Mouse (Mus musculus) forebrain, embryonic 14.5 days (tissue): ENCODE measurements around the gene Asxl2. TPM values are rescaled to one million over a fixed set of nuclear protein-coding genes. Genes with fewer than 3 reads are reported as not detected.

Experiments used
- ATAC-seq: fragments of 200-750 bp; cut with Nextera tagmentation; 2 replicates; pipeline ENCODE4 v1.8.0; 2017; ENCODE audit warnings: mild to moderate bottlenecking, moderate library complexity
- DNase-seq: peaks from one replicate; pipeline ENCODE4 v3.0.0-alpha.2; 2015; ENCODE audit warnings: low spot score
- H3K27ac ChIP-seq: fragments of 300-500 bp; sonication (generic); 2 replicates; pipeline ENCODE4 v1.5.1; 2014; ENCODE audit warnings: low read depth, mild to moderate bottlenecking, control low read depth, low read length, moderate library complexity
- H3K27me3 ChIP-seq: fragments of 300-500 bp; sonication (generic); replicated peaks from 2 replicates; pipeline ENCODE4 v1.6.1; 2014; ENCODE audit warnings: low read length, control low read depth, mixed read lengths; ENCODE audit not compliant: control insufficient read depth, insufficient read depth
- H3K36me3 ChIP-seq: fragments of 300-500 bp; sonication (generic); 2 replicates; pipeline ENCODE4 v1.6.1; 2014; ENCODE audit warnings: low read length, control low read depth; ENCODE audit not compliant: control insufficient read depth, insufficient read depth
- H3K4me1 ChIP-seq: fragments of 300-500 bp; sonication (generic); 2 replicates; pipeline ENCODE4 v1.6.1; 2014; ENCODE audit warnings: antibody characterized with exemption, low read length, control low read depth; ENCODE audit not compliant: control insufficient read depth, insufficient read depth
- H3K4me2 ChIP-seq: fragments of 300-500 bp; sonication (generic); 2 replicates; pipeline ENCODE4 v1.6.1; 2014; ENCODE audit warnings: mild to moderate bottlenecking, control low read depth, low read length
- H3K4me3 ChIP-seq: fragments of 300-500 bp; sonication (generic); 2 replicates; pipeline ENCODE4 v1.5.1; 2014; ENCODE audit warnings: low read depth, low read length, control low read depth
- H3K9ac ChIP-seq: fragments of 300-500 bp; sonication (generic); 2 replicates; pipeline ENCODE4 v1.6.1; 2014; ENCODE audit warnings: mild to moderate bottlenecking, low read length, control low read depth, moderate library complexity
- H3K9me3 ChIP-seq: fragments of 300-500 bp; sonication (generic); replicated peaks from 2 replicates; pipeline ENCODE4 v1.6.1; 2016; ENCODE audit warnings: low read length, control low read depth, mixed read lengths; ENCODE audit not compliant: control insufficient read depth
- WGBS: fragments of 180-500 bp; shearing (Covaris S2); extraction: QIAGEN DNeasy Blood & Tissue Kit; methylation state at CpG from one replicate; pipeline ENCODE4 v1.1.7; 2014; 5-methylcytosine and 5-hydroxymethylcytosine counted together
- polyA plus RNA-seq: library from polyadenylated mRNA; unstranded; fragments of >200 nt; fragmentation: Nextera tagmentation; extraction: Ambion mirVana; gene quantifications from 2 replicates; pipeline ENCODE4 v1.2.1, GENCODE M21; 2014

The Asxl2 gene
- polyA plus RNA-seq, 1 experiment from 2014 or later = 8.9 TPM

GRCm38 (mm10) chr12:3422786-3423185 is 3.9 kb upstream of the Asxl2 start:
- Histone ChIP-seq H3K4me1 (peaks cover 5% of the 10 kb centered on the region), H3K36me3 (no peaks in the 10 kb centered on the region), H3K9me3 (no peaks in the 10 kb centered on the region), H3K27me3 (no peaks in the 10 kb centered on the region), H3K27ac (no peak overlapping the region), H3K4me2 (no peak overlapping the region), H3K4me3 (no peak overlapping the region), H3K9ac (no peak overlapping the region)
- 97% methylated on average over 1 of the region's 1 CpGs for WGBS
- no peak for DNase-seq
- no peak for ATAC-seq

- no peak for DNase-seq
- no peak overlapping the region for H3K4me2 ChIP-seq
- no peak overlapping the region for H3K4me3 ChIP-seq
- 97% methylated on average over 2 of the region's 2 CpGs for WGBS
- no peak overlapping the region for H3K9ac ChIP-seq
- no peaks in the 10 kb centered on the region for H3K9me3 ChIP-seq
- no peak for ATAC-seq
- H3K27me3 ChIP-seq = no peaks in the 10 kb centered on the region
- H3K4me1 ChIP-seq = peaks cover 5% of the 10 kb centered on the region
- no peak overlapping the region for H3K27ac ChIP-seq
- H3K36me3 ChIP-seq = no peaks in the 10 kb centered on the region
Measured at GRCm38 (mm10) chr12:3424179-3424578, 2.5 kb upstream of the Asxl2 start.

- no peaks in the 10 kb centered on the region for H3K9me3 ChIP-seq
- DNase-seq (peak; percentile 70), ATAC-seq (peak; percentile 49)
- H3K9ac ChIP-seq = peak overlapping the region; percentile 84
- no peaks in the 10 kb centered on the region for H3K36me3 ChIP-seq
- H3K27ac ChIP-seq = peak overlapping the region; percentile 91
- H3K27me3 ChIP-seq = no peaks in the 10 kb centered on the region
- WGBS = 45% methylated on average over 15 of the region's 15 CpGs
- H3K4me2 ChIP-seq = peak overlapping the region; percentile 66
- peak overlapping the region; percentile 81 for H3K4me3 ChIP-seq
- H3K4me1 ChIP-seq = peaks cover 5% of the 10 kb centered on the region
Measured at GRCm38 (mm10) chr12:3425375-3426341, 999 bp upstream of the Asxl2 start.

- no peaks in the 10 kb centered on the region for H3K9me3 ChIP-seq
- H3K4me3 ChIP-seq = peak overlapping the region; percentile 81
- ATAC-seq (peak; percentile 55), DNase-seq (peak; percentile 91)
- H3K4me1 ChIP-seq = peaks cover 5% of the 10 kb centered on the region
- H3K4me2 ChIP-seq = peak overlapping the region; percentile 66
- H3K27ac ChIP-seq = peak overlapping the region; percentile 91
- H3K27me3 ChIP-seq = no peaks in the 10 kb centered on the region
- H3K36me3 ChIP-seq = no peaks in the 10 kb centered on the region
- peak overlapping the region; percentile 84 for H3K9ac ChIP-seq
- under 1% methylated on average over 62 of the region's 65 CpGs for WGBS
Measured at GRCm38 (mm10) chr12:3427067-3427889, 621 bp downstream of the Asxl2 start.

GRCm38 (mm10) chr12:3427891-3428775 is 1.5 kb downstream of the Asxl2 start:
- whole genome bisulfite sequencing = 72% methylated on average over 11 of the region's 11 CpGs
- DNase-seq = no peak
- H3K9ac ChIP-seq = peak overlapping the region; percentile 84; the same call in 1 of the 2 replicates

GRCm38 (mm10) chr12:3429681-3430442 is 3.2 kb downstream of the Asxl2 start:
- no peaks in the 10 kb centered on the region for H3K36me3 ChIP-seq
- H3K4me2 ChIP-seq = no peak overlapping the region
- H3K27ac ChIP-seq = no peak overlapping the region
- DNase-seq (no peak), ATAC-seq (no peak)
- no peaks in the 10 kb centered on the region for H3K27me3 ChIP-seq
- peaks cover 5% of the 10 kb centered on the region for H3K4me1 ChIP-seq
- 92% methylated on average over 2 of the region's 2 CpGs for WGBS
- no peak overlapping the region for H3K9ac ChIP-seq
- H3K9me3 ChIP-seq = no peaks in the 10 kb centered on the region
- no peak overlapping the region for H3K4me3 ChIP-seq

More at GRCm38 (mm10) chr12:3427891-3428775, 1.5 kb downstream of the Asxl2 start:
- peak overlapping the region; percentile 81 for H3K4me3 ChIP-seq
- no peaks in the 10 kb centered on the region for H3K36me3 ChIP-seq
- peak overlapping the region; percentile 66 for H3K4me2 ChIP-seq
- H3K27ac ChIP-seq = no peak overlapping the region
- no peak for ATAC-seq
- peaks cover 5% of the 10 kb centered on the region for H3K4me1 ChIP-seq
- no peaks in the 10 kb centered on the region for H3K9me3 ChIP-seq
- no peaks in the 10 kb centered on the region for H3K27me3 ChIP-seq

GRCm38 (mm10) chr12:3430443-3430753 is 3.7 kb downstream of the Asxl2 start:
- Histone ChIP-seq H3K27me3 (no peaks in the 10 kb centered on the region), H3K36me3 (no peaks in the 10 kb centered on the region), H3K27ac (no peak overlapping the region), H3K4me1 (peaks cover 3% of the 10 kb centered on the region), H3K9ac (no peak overlapping the region), H3K9me3 (no peaks in the 10 kb centered on the region), H3K4me2 (no peak overlapping the region), H3K4me3 (no peak overlapping the region)
- ATAC-seq = no peak
- no peak for DNase-seq

GRCm38 (mm10) chr12:3430985-3431384 is 4.3 kb downstream of the Asxl2 start:
- no peaks in the 10 kb centered on the region for H3K27me3 ChIP-seq
- no peak overlapping the region for H3K9ac ChIP-seq
- H3K9me3 ChIP-seq = no peaks in the 10 kb centered on the region
- ATAC-seq = no peak
- H3K36me3 ChIP-seq = no peaks in the 10 kb centered on the region
- H3K27ac ChIP-seq = no peak overlapping the region
- DNase-seq = no peak
- no peak overlapping the region for H3K4me2 ChIP-seq
- no peaks in the 10 kb centered on the region; the same call in 1 of the 2 replicates for H3K4me1 ChIP-seq
- no peak overlapping the region for H3K4me3 ChIP-seq
